Mouse (Mus musculus) CH12.LX (cell line): ENCODE measurements around the gene Robo1. TPM values are rescaled to one million over a fixed set of nuclear protein-coding genes. Genes with fewer than 3 reads are reported as not detected.

Experiments
- DNase-seq: peaks from one replicate; pipeline ENCODE4 v3.0.0-alpha.2; 2013; ENCODE audit errors: extremely low read depth
- H3K27ac ChIP-seq: 2 replicates; pipeline ENCODE4 v1.5.1; 2012; ENCODE audit warnings: low read depth, mild to moderate bottlenecking, control low read depth, moderate library complexity; ENCODE audit not compliant: insufficient read depth
- H3K27me3 ChIP-seq: replicated peaks from 2 replicates; pipeline ENCODE3; 2012; ENCODE audit warnings: inconsistent platforms
- H3K36me3 ChIP-seq, 2 experiments: replicated peaks in 1 of 2; 2 replicates each; pipeline versions ENCODE3 to v1.6.1; 2012; ENCODE audit warnings: inconsistent platforms in 1 of 2, low read length in 1 of 2, mild to moderate bottlenecking in 1 of 2, mixed read lengths in 1 of 2, moderate library complexity in 1 of 2; ENCODE audit not compliant: control insufficient read depth in 1 of 2, insufficient read depth in 1 of 2
- H3K4me1 ChIP-seq, 2 experiments: 2 replicates each; pipeline ENCODE4 v1.6.1; 2012; ENCODE audit warnings: inconsistent platforms in 1 of 2, moderate library complexity in 1 of 2; ENCODE audit not compliant: insufficient read depth in 2 of 2, control insufficient read depth in 1 of 2
- H3K4me2 ChIP-seq: 2 replicates; pipeline ENCODE4 v1.6.1; 2012; ENCODE audit warnings: low read depth, mild to moderate bottlenecking, control low read depth; ENCODE audit not compliant: poor library complexity, insufficient read depth, severe bottlenecking
- H3K4me3 ChIP-seq, 3 experiments: fragments of 150-350 bp in 1 of 3; sonication (generic) in 1 of 3; replicated peaks in 1 of 3; 2 replicates each; pipeline versions ENCODE3 to v1.5.1; 2011 to 2012; ENCODE audit warnings: low read depth in 2 of 3, low read length in 2 of 3, mild to moderate bottlenecking in 2 of 3, moderate library complexity in 2 of 3, control low read depth in 1 of 3, improper control_type of control experiment in 1 of 3, inconsistent platforms in 1 of 3, mixed read lengths in 1 of 3; ENCODE audit not compliant: poor library complexity in 1 of 3
- H3K79me2 ChIP-seq: replicated peaks from 2 replicates; pipeline ENCODE4 v1.6.1; 2012; ENCODE audit warnings: mild to moderate bottlenecking, moderate library complexity; ENCODE audit not compliant: control insufficient read depth, poor library complexity, insufficient read depth, severe bottlenecking; ENCODE audit errors: extremely low read depth
- H3K9ac ChIP-seq: 2 replicates; pipeline ENCODE4 v1.6.1; 2012; ENCODE audit warnings: low read depth, mild to moderate bottlenecking, control low read depth, moderate library complexity; ENCODE audit not compliant: insufficient read depth
- H3K9me3 ChIP-seq: replicated peaks from 2 replicates; pipeline ENCODE3; 2012; ENCODE audit warnings: low read length, inconsistent platforms, mixed read lengths
- BHLHE40 ChIP-seq: IDR thresholded peaks from 2 replicates; pipeline ENCODE4 v1.6.1; 2011; ENCODE audit warnings: mild to moderate bottlenecking, low read depth, low read length, improper control_type of control experiment
- CHD1 ChIP-seq: IDR thresholded peaks from 2 replicates; pipeline ENCODE4 v1.6.1; 2012; ENCODE audit warnings: low read depth, low read length, improper control_type of control experiment, inconsistent platforms
- CHD2 ChIP-seq: IDR thresholded peaks from 2 replicates; pipeline ENCODE4 v1.6.1; 2011; ENCODE audit warnings: low read length, improper control_type of control experiment
- CTCF ChIP-seq, 2 experiments: IDR thresholded peaks in 1 of 2; conservative IDR thresholded peaks in 1 of 2; 2 replicates each; pipeline ENCODE4 v1.5.1; 2011 to 2012; ENCODE audit warnings: low read depth in 2 of 2, low read length in 2 of 2, improper control_type of control experiment in 1 of 2, inconsistent platforms in 1 of 2, mild to moderate bottlenecking in 1 of 2, moderate library complexity in 1 of 2
- E2F4 ChIP-seq: IDR thresholded peaks from 2 replicates; pipeline ENCODE4 v1.6.1; 2011; ENCODE audit warnings: low read depth, low read length, improper control_type of control experiment; ENCODE audit not compliant: insufficient replicate concordance
- ELF1 ChIP-seq: IDR thresholded peaks from 2 replicates; pipeline ENCODE4 v1.6.1; 2014; ENCODE audit warnings: low read depth, mild to moderate bottlenecking, inconsistent platforms, low read length, improper control_type of control experiment
- ETS1 ChIP-seq: conservative IDR thresholded peaks from 2 replicates; pipeline ENCODE4 v1.6.1; 2012; ENCODE audit warnings: low read depth, mild to moderate bottlenecking, inconsistent platforms, low read length, improper control_type of control experiment, moderate library complexity
- HCFC1 ChIP-seq: IDR thresholded peaks from 2 replicates; pipeline ENCODE4 v1.6.1; 2012; ENCODE audit warnings: low read depth, mild to moderate bottlenecking, inconsistent platforms, low read length, improper control_type of control experiment
- IRF4 ChIP-seq: IDR thresholded peaks from 2 replicates; pipeline ENCODE4 v1.6.1; 2014; ENCODE audit warnings: low read depth, mild to moderate bottlenecking, inconsistent platforms, low read length, improper control_type of control experiment
- JUN ChIP-seq: IDR thresholded peaks from 2 replicates; pipeline ENCODE4 v1.6.1; 2011; ENCODE audit warnings: low read depth, mild to moderate bottlenecking, low read length, improper control_type of control experiment, moderate library complexity; ENCODE audit not compliant: insufficient read depth
- JUND ChIP-seq: conservative IDR thresholded peaks from 2 replicates; pipeline ENCODE4 v1.6.1; 2011; ENCODE audit warnings: low read depth, low read length, improper control_type of control experiment
- KAT2A ChIP-seq: IDR thresholded peaks from 2 replicates; pipeline ENCODE4 v1.6.1; 2012; ENCODE audit warnings: low read length, improper control_type of control experiment, inconsistent platforms; ENCODE audit not compliant: insufficient replicate concordance
- MAX ChIP-seq: IDR thresholded peaks from 2 replicates; pipeline ENCODE4 v1.6.1; 2011; ENCODE audit warnings: low read length, improper control_type of control experiment
- MYC ChIP-seq: IDR thresholded peaks from 2 replicates; pipeline ENCODE4 v1.6.1; 2011; ENCODE audit warnings: low read depth, mild to moderate bottlenecking, improper control_type of control experiment, low read length
- NRF1 ChIP-seq: IDR thresholded peaks from 2 replicates; pipeline ENCODE4 v1.6.1; 2014; ENCODE audit warnings: low read depth, mild to moderate bottlenecking, inconsistent platforms, low read length, improper control_type of control experiment, moderate library complexity
- PAX5 ChIP-seq: IDR thresholded peaks from 2 replicates; pipeline ENCODE4 v1.6.1; 2012; ENCODE audit warnings: low read length, inconsistent platforms, mixed read lengths
- RAD21 ChIP-seq: IDR thresholded peaks from 2 replicates; pipeline ENCODE4 v1.6.1; 2011; ENCODE audit warnings: low read depth, mild to moderate bottlenecking, low read length, improper control_type of control experiment, moderate library complexity
- SIN3A ChIP-seq: IDR thresholded peaks from 2 replicates; pipeline ENCODE4 v1.6.1; 2012; ENCODE audit warnings: low read length, improper control_type of control experiment, inconsistent platforms
- SMC3 ChIP-seq: IDR thresholded peaks from 2 replicates; pipeline ENCODE4 v1.6.1; 2011; ENCODE audit warnings: low read depth, low read length, improper control_type of control experiment
- TCF12 ChIP-seq: IDR thresholded peaks from 2 replicates; pipeline ENCODE4 v1.6.1; 2014; ENCODE audit warnings: low read depth, mild to moderate bottlenecking, inconsistent platforms, low read length, improper control_type of control experiment
- UBTF ChIP-seq: IDR thresholded peaks from 2 replicates; pipeline ENCODE4 v1.6.1; 2012; ENCODE audit warnings: low read depth, mild to moderate bottlenecking, inconsistent platforms, low read length, improper control_type of control experiment, moderate library complexity
- USF1 ChIP-seq: IDR thresholded peaks from 2 replicates; pipeline ENCODE4 v1.6.1; 2014; ENCODE audit warnings: low read depth, mild to moderate bottlenecking, inconsistent platforms, low read length, improper control_type of control experiment
- ZC3H11A ChIP-seq: IDR thresholded peaks from 2 replicates; pipeline ENCODE4 v1.6.1; 2012; ENCODE audit warnings: low read depth, mild to moderate bottlenecking, inconsistent platforms, low read length, improper control_type of control experiment
- ZNF384 ChIP-seq: IDR thresholded peaks from 2 replicates; pipeline ENCODE4 v1.6.1; 2012; ENCODE audit warnings: low read depth, low read length, improper control_type of control experiment, inconsistent platforms
- dilution Hi-C: fragments of 300-500 bp; cut with MboI; formaldehyde crosslinking; loops from 2 replicates; pipeline ENCODE4 v1.14.3; 2020; ENCODE audit warnings: low sequenced_read_pairs; ENCODE audit not compliant: extremely low pct_unique_long_range_greater_than_20kb, extremely low pct_ligation_motif_present
- in situ Hi-C: fragments of 300-500 bp; cut with MboI; formaldehyde crosslinking; loops from 3 replicates; pipeline ENCODE4 v1.14.3; 2019; ENCODE audit warnings: low sequenced_read_pairs, low pct_ligation_motif_present, low pct_unique_long_range_greater_than_20kb, mixed read lengths
- polyA plus RNA-seq: library from polyadenylated mRNA; unstranded; fragments of >175 nt; gene quantifications from 2 replicates; pipeline ENCODE4 v1.2.1, GENCODE M21; 2012; ENCODE audit warnings: low read depth; ENCODE audit not compliant: insufficient read length
- total RNA-seq, 2 experiments: library from RNA; depleted of rRNA; stranded (reverse); fragments of 300-350 nt in 1 of 2; fragments of >200 nt in 1 of 2; gene quantifications; 2 replicates each; pipeline ENCODE4 v1.2.3; 2012 to 2014

Gene Robo1
- total and polyA plus RNA-seq, 3 experiments, result not detected

GRCm38 (mm10) chr16:72719063-72719462 lies 411.0 kb downstream of the Robo1 start:
- Histone ChIP-seq H3K4me2 (no peak overlapping the region), H3K9me3 (peaks cover 39% of the 10 kb centered on the region), H3K79me2 (no peaks in the 10 kb centered on the region), H3K9ac (no peak overlapping the region), H3K36me3 (no peaks in the 10 kb centered on the region), H3K4me1 (no peaks in the 10 kb centered on the region), H3K27ac (no peak overlapping the region), H3K27me3 (no peaks in the 10 kb centered on the region), H3K4me3 (no peak overlapping the region)
- dilution Hi-C loops (no loop called here), in situ Hi-C loops (no loop called here)
- DNase-seq, result no peak
- TF ChIP-seq ELF1 (no peak), MAX (no peak), ETS1 (no peak), USF1 (no peak), TCF12 (no peak), BHLHE40 (no peak), CHD1 (no peak)

- in situ Hi-C loops, result no loop called here
- no peaks in the 10 kb centered on the region for H3K36me3 ChIP-seq
- H3K79me2 ChIP-seq, result no peaks in the 10 kb centered on the region
- H3K4me1 ChIP-seq, result no peaks in the 10 kb centered on the region
- no peak overlapping the region for H3K4me3 ChIP-seq
- no peaks in the 10 kb centered on the region for H3K27me3 ChIP-seq
- DNase-seq, result no peak
- TF ChIP-seq BHLHE40 (no peak), USF1 (no peak), CHD2 (no peak), NRF1 (no peak), IRF4 (no peak), PAX5 (no peak), SMC3 (no peak), JUN (no peak), HCFC1 (no peak), CHD1 (no peak), E2F4 (no peak), JUND (no peak), CTCF (conservative IDR thresholded peaks at IDR 0.05 in 1 of 2, IDR thresholded peaks at IDR 0.05 in 1 of 2; ENCODE audit: low read depth in 2 of 2, low read length in 2 of 2) (no peak), KAT2A (no peak), MYC (no peak), UBTF (no peak), ZC3H11A (no peak), RAD21 (no peak), SIN3A (no peak), ZNF384 (no peak)
- peaks cover 38% of the 10 kb centered on the region for H3K9me3 ChIP-seq
- H3K9ac ChIP-seq, result no peak overlapping the region
- H3K4me2 ChIP-seq, result no peak overlapping the region
- dilution Hi-C loops, result no loop called here
- no peak overlapping the region for H3K27ac ChIP-seq
These were observed 412.9 kb downstream of the Robo1 start for GRCm38 (mm10) chr16:72720979-72721378.
